Mouse (Mus musculus) cerebral cortex, adult 2 months (tissue): ENCODE results near the gene Brinp3.

ENCODE experiments used
- WGBS: fragments of 180-500 bp; shearing (Covaris S2); methylation state at CpG from one replicate; pipeline ENCODE4 v1.1.7; 2018; 5-methylcytosine and 5-hydroxymethylcytosine counted together

Brinp3 gene

GRCm38 (mm10) chr1:146494681-146495331, at the start of gene Brinp3:
TSS of gene Brinp3 (plus strand) at chr1:146494760.
- WGBS, result under 1% methylated on average over 19 of the region's 19 CpGs

- 5% methylated on average over 7 of the region's 7 CpGs for WGBS
Measured at GRCm38 (mm10) chr1:146494221-146494620, 339 bp upstream of the Brinp3 start.

GRCm38 (mm10) chr1:146495386-146495785, 826 bp downstream of the Brinp3 start:
- 5% methylated on average over 3 of the region's 3 CpGs for WGBS

GRCm38 (mm10) chr1:146497381-146498081, 3.0 kb downstream of the Brinp3 start:
- under 1% methylated on average over 28 of the region's 28 CpGs for WGBS

- WGBS, result 2% methylated on average over 16 of the region's 16 CpGs
Measured at GRCm38 (mm10) chr1:146498085-146498779, 3.7 kb downstream of the Brinp3 start.

- WGBS, result 25% methylated on average over 1 of the region's 1 CpGs
Measured at GRCm38 (mm10) chr1:146498780-146499114, 4.2 kb downstream of the Brinp3 start.

GRCm38 (mm10) chr1:146515377-146515776, 20.8 kb downstream of the Brinp3 start:
- 65% methylated on average over 2 of the region's 2 CpGs for WGBS

GRCm38 (mm10) chr1:146523727-146524573, 29.4 kb downstream of the Brinp3 start:
- WGBS, result 68% methylated on average over 11 of the region's 11 CpGs

- WGBS, result 34% methylated on average over 2 of the region's 2 CpGs
Measured at GRCm38 (mm10) chr1:146546847-146547428, 52.4 kb downstream of the Brinp3 start.

GRCm38 (mm10) chr1:146562144-146562543, 67.6 kb downstream of the Brinp3 start:
- 85% methylated on average over 3 of the region's 3 CpGs for WGBS

- 70% methylated on average over 7 of the region's 7 CpGs for WGBS
Measured at GRCm38 (mm10) chr1:146584181-146584580, 89.6 kb downstream of the Brinp3 start.

- WGBS, result 83% methylated on average over 2 of the region's 2 CpGs
Measured at GRCm38 (mm10) chr1:146632895-146633294, 138.3 kb downstream of the Brinp3 start.

GRCm38 (mm10) chr1:146657214-146657613, 162.7 kb downstream of the Brinp3 start:
- 52% methylated on average over 4 of the region's 4 CpGs for WGBS

- 66% methylated on average over 4 of the region's 4 CpGs for WGBS
Measured at GRCm38 (mm10) chr1:146700724-146701123, 206.2 kb downstream of the Brinp3 start.

- WGBS, result 35% methylated on average over 3 of the region's 3 CpGs
Measured at GRCm38 (mm10) chr1:146719556-146719955, 225.0 kb downstream of the Brinp3 start.

GRCm38 (mm10) chr1:146724784-146725513, 230.4 kb downstream of the Brinp3 start:
- WGBS, result 4% methylated on average over 35 of the region's 35 CpGs

GRCm38 (mm10) chr1:146783259-146783658, 288.7 kb downstream of the Brinp3 start:
- 48% methylated on average over 4 of the region's 4 CpGs for whole genome bisulfite sequencing

- WGBS, result 52% methylated on average over 2 of the region's 2 CpGs
Measured at GRCm38 (mm10) chr1:146787236-146787635, 292.7 kb downstream of the Brinp3 start.

GRCm38 (mm10) chr1:146799986-146800553, 305.5 kb downstream of the Brinp3 start:
- WGBS, result 80% methylated on average over 6 of the region's 6 CpGs

- 86% methylated on average over 3 of the region's 3 CpGs for WGBS
Measured at GRCm38 (mm10) chr1:146801821-146802220, 307.3 kb downstream of the Brinp3 start.
